Mouse (Mus musculus) lung, postnatal 0 days (tissue): ENCODE measurements around the gene March6.
A peak's percentile ranks its signal among the peaks of the same experiment; 100 is the strongest.

ENCODE experiments used
- CTCF ChIP-seq: IDR thresholded peaks from 2 replicates; pipeline ENCODE4 v1.5.1; 2016; ENCODE audit warnings: antibody characterized with exemption, mild to moderate bottlenecking
- EP300 ChIP-seq: IDR thresholded peaks from 2 replicates; pipeline ENCODE4 v1.6.1; 2016; ENCODE audit warnings: antibody characterized with exemption, mild to moderate bottlenecking, control low read depth

- TF ChIP-seq CTCF (peak; percentile 46), EP300 (no peak)
Measured at GRCm38 (mm10) chr15:31494310-31494709, 36.5 kb downstream of the March6 start.
